Mouse (Mus musculus) cerebellum, adult (tissue): ENCODE results near the gene Nell1.

Source experiments
- ATAC-seq: cut with Nextera tagmentation; 2 replicates; pipeline ENCODE4 v1.9.2; 2017; ENCODE audit warnings: mild to moderate bottlenecking, moderate library complexity, mixed read lengths; ENCODE audit not compliant: insufficient number of reproducible peaks, low FRiP score, low TSS enrichment

The Nell1 gene

GRCm38 (mm10) chr7:50756409-50756808 lies 781.7 kb downstream of the Nell1 start:
- no peak for ATAC-seq

- no peak for ATAC-seq
Observed at GRCm38 (mm10) chr7:50773516-50773915, 798.9 kb downstream of the Nell1 start.

- ATAC-seq = no peak
Observed at GRCm38 (mm10) chr7:50781105-50781504, 806.4 kb downstream of the Nell1 start.

GRCm38 (mm10) chr7:50783652-50784051 lies 809.0 kb downstream of the Nell1 start:
- no peak for ATAC-seq

GRCm38 (mm10) chr7:50826180-50826579 lies 851.5 kb downstream of the Nell1 start:
- no peak for ATAC-seq

- no peak for ATAC-seq
Observed at GRCm38 (mm10) chr7:50832799-50833198, 858.1 kb downstream of the Nell1 start.

- ATAC-seq = no peak
Observed at GRCm38 (mm10) chr7:50842646-50843045, 868.0 kb downstream of the Nell1 start.

GRCm38 (mm10) chr7:50847921-50848320 lies 873.3 kb downstream of the Nell1 start:
- no peak for ATAC-seq

GRCm38 (mm10) chr7:50850271-50850670 lies 875.6 kb downstream of the Nell1 start:
- no peak for ATAC-seq

- ATAC-seq = no peak
Observed at GRCm38 (mm10) chr7:50870181-50870580, 895.5 kb downstream of the Nell1 start.

GRCm38 (mm10) chr7:50887625-50888024 lies 913.0 kb downstream of the Nell1 start:
- ATAC-seq = no peak

GRCm38 (mm10) chr7:50899541-50900088 lies 925.0 kb downstream of the Nell1 start:
- no peak for ATAC-seq
